Mouse (Mus musculus) ES-E14 (cell line): Measurements from ENCODE around the gene Fam173b.

Experiments
- CHD2 ChIP-seq: IDR thresholded peaks from 2 replicates; pipeline ENCODE4 v1.6.1; 2014; ENCODE audit warnings: mild to moderate bottlenecking, low read depth, low read length, inconsistent platforms
- HCFC1 ChIP-seq: IDR thresholded peaks from 2 replicates; pipeline ENCODE4 v1.6.1; 2012; ENCODE audit warnings: low read length, inconsistent platforms, borderline replicate concordance; ENCODE audit not compliant: insufficient read depth
- MAFK ChIP-seq: IDR thresholded peaks from 2 replicates; pipeline ENCODE4 v1.6.1; 2014; ENCODE audit warnings: mild to moderate bottlenecking, low read depth, low read length, inconsistent platforms; ENCODE audit not compliant: insufficient read depth
- ZC3H11A ChIP-seq: IDR thresholded peaks from 2 replicates; pipeline ENCODE4 v1.6.1; 2012; ENCODE audit warnings: low read depth, mild to moderate bottlenecking, inconsistent platforms, low read length, borderline replicate concordance
- ZNF384 ChIP-seq: IDR thresholded peaks from 2 replicates; pipeline ENCODE4 v1.6.1; 2012; ENCODE audit warnings: low read depth, low read length, inconsistent platforms

- TF ChIP-seq ZC3H11A (no peak), MAFK (no peak), ZNF384 (no peak), CHD2 (no peak), HCFC1 (no peak)
These were observed 1.5 kb downstream of the Fam173b start for GRCm38 (mm10) chr15:31603113-31603512.
